Mouse (Mus musculus): Measurements from ENCODE around the gene Gm20388. TPM values are rescaled to one million over a fixed set of nuclear protein-coding genes. Genes with fewer than 3 reads are reported as not detected.

Gene Gm20388
- polyA plus RNA-seq, 1 experiment from 2014 or later, result 8.3 TPM

- no peaks in the 10 kb centered on the region for H3K4me1 ChIP-seq (replicated peaks; ENCODE audit: control insufficient read depth, insufficient read depth, low read length)
- no peak overlapping the region for H3K4me2 ChIP-seq (ENCODE audit: low read length)
- no peak overlapping the region for H3K27ac ChIP-seq (ENCODE audit: low read depth)
- H3K27me3 ChIP-seq (replicated peaks; ENCODE audit: control insufficient read depth, insufficient read depth, low read length), result 0 out of 2 replicates have a peak, but pooled peaks cover 5% of the 10 kb centered on the region
- H3K9ac ChIP-seq (ENCODE audit: low read length), result no peak overlapping the region
- H3K9me3 ChIP-seq (ENCODE audit: control insufficient read depth, low read length), result no peaks in the 10 kb centered on the region
- ATAC-seq (replicated peaks; ENCODE audit: low FRiP score, low TSS enrichment, low read depth) (no peak), DNase-seq (ENCODE audit: low spot score) (no peak)
- H3K4me3 ChIP-seq (ENCODE audit: low read depth, low read length), result no peak overlapping the region
- H3K36me3 ChIP-seq (ENCODE audit: control insufficient read depth, insufficient read depth, low read length), result no peaks in the 10 kb centered on the region
- WGBS, result 61% methylated on average over 5 of the region's 5 CpGs
Observed at GRCm38 (mm10) chr8:122252366-122252765, 2341.7 kb downstream of the Gm20388 start.

- WGBS, result 63% methylated on average over 2 of the region's 2 CpGs
- Histone ChIP-seq H3K27ac (ENCODE audit: low read depth) (no peak overlapping the region), H3K4me3 (ENCODE audit: low read depth, low read length) (no peak overlapping the region), H3K27me3 (replicated peaks; ENCODE audit: control insufficient read depth, insufficient read depth, low read length) (peaks cover 8% of the 10 kb centered on the region; the same call in 1 of the 2 replicates), H3K36me3 (ENCODE audit: control insufficient read depth, insufficient read depth, low read length) (no peaks in the 10 kb centered on the region), H3K9ac (ENCODE audit: low read length) (no peak overlapping the region), H3K9me3 (ENCODE audit: control insufficient read depth, low read length) (no peaks in the 10 kb centered on the region), H3K4me1 (replicated peaks; ENCODE audit: control insufficient read depth, insufficient read depth, low read length) (no peaks in the 10 kb centered on the region), H3K4me2 (ENCODE audit: low read length) (no peak overlapping the region)
- DNase-seq (ENCODE audit: low spot score) (peak; percentile 94), ATAC-seq (replicated peaks; ENCODE audit: low FRiP score, low TSS enrichment, low read depth) (peak; percentile 18; the same call in 1 of the 2 replicates)
Observed at GRCm38 (mm10) chr8:122259351-122259750, 2348.7 kb downstream of the Gm20388 start.

- H3K4me1 ChIP-seq (replicated peaks; ENCODE audit: control insufficient read depth, insufficient read depth, low read length), result no peaks in the 10 kb centered on the region
- H3K4me3 ChIP-seq (ENCODE audit: low read depth, low read length), result no peak overlapping the region
- no peak overlapping the region for H3K9ac ChIP-seq (ENCODE audit: low read length)
- ATAC-seq (replicated peaks; ENCODE audit: low FRiP score, low TSS enrichment, low read depth) (no peak), DNase-seq (ENCODE audit: low spot score) (no peak)
- no peaks in the 10 kb centered on the region for H3K36me3 ChIP-seq (ENCODE audit: control insufficient read depth, insufficient read depth, low read length)
- peaks cover 3% of the 10 kb centered on the region; the same call in 1 of the 2 replicates for H3K27me3 ChIP-seq (replicated peaks; ENCODE audit: control insufficient read depth, insufficient read depth, low read length)
- WGBS, result 63% methylated on average over 9 of the region's 9 CpGs
- H3K27ac ChIP-seq (ENCODE audit: low read depth), result no peak overlapping the region
- H3K9me3 ChIP-seq (ENCODE audit: control insufficient read depth, low read length), result no peaks in the 10 kb centered on the region
- no peak overlapping the region for H3K4me2 ChIP-seq (ENCODE audit: low read length)
Observed at GRCm38 (mm10) chr8:122260755-122261154, 2350.1 kb downstream of the Gm20388 start.

GRCm38 (mm10) chr8:122262835-122263234 lies 2352.2 kb downstream of the Gm20388 start:
- Histone ChIP-seq H3K36me3 (ENCODE audit: control insufficient read depth, insufficient read depth, low read length) (no peaks in the 10 kb centered on the region), H3K27ac (ENCODE audit: low read depth) (no peak overlapping the region), H3K27me3 (replicated peaks; ENCODE audit: control insufficient read depth, insufficient read depth, low read length) (peaks cover 3% of the 10 kb centered on the region; the same call in 1 of the 2 replicates), H3K4me3 (ENCODE audit: low read depth, low read length) (no peak overlapping the region), H3K9me3 (ENCODE audit: control insufficient read depth, low read length) (no peaks in the 10 kb centered on the region), H3K4me2 (ENCODE audit: low read length) (no peak overlapping the region), H3K4me1 (replicated peaks; ENCODE audit: control insufficient read depth, insufficient read depth, low read length) (no peaks in the 10 kb centered on the region), H3K9ac (ENCODE audit: low read length) (no peak overlapping the region)
- no peak for DNase-seq (ENCODE audit: low spot score)
- ATAC-seq (replicated peaks; ENCODE audit: low FRiP score, low TSS enrichment, low read depth), result no peak
- 62% methylated on average over 16 of the region's 16 CpGs for WGBS

- Histone ChIP-seq H3K4me3 (ENCODE audit: low read depth, low read length) (no peak overlapping the region), H3K9me3 (ENCODE audit: control insufficient read depth, low read length) (no peaks in the 10 kb centered on the region), H3K27ac (ENCODE audit: low read depth) (no peak overlapping the region), H3K9ac (ENCODE audit: low read length) (no peak overlapping the region), H3K4me1 (replicated peaks; ENCODE audit: control insufficient read depth, insufficient read depth, low read length) (peaks cover 5% of the 10 kb centered on the region; the same call in 1 of the 2 replicates), H3K27me3 (replicated peaks; ENCODE audit: control insufficient read depth, insufficient read depth, low read length) (peaks cover 3% of the 10 kb centered on the region; the same call in 1 of the 2 replicates), H3K4me2 (ENCODE audit: low read length) (no peak overlapping the region), H3K36me3 (ENCODE audit: control insufficient read depth, insufficient read depth, low read length) (no peaks in the 10 kb centered on the region)
- WGBS, result 44% methylated on average over 9 of the region's 9 CpGs
- DNase-seq (ENCODE audit: low spot score), result no peak
- no peak for ATAC-seq (replicated peaks; ENCODE audit: low FRiP score, low TSS enrichment, low read depth)
Observed at GRCm38 (mm10) chr8:122264243-122264642, 2353.6 kb downstream of the Gm20388 start.

GRCm38 (mm10) chr8:122265522-122265921 lies 2354.9 kb downstream of the Gm20388 start:
- Histone ChIP-seq H3K4me1 (replicated peaks; ENCODE audit: control insufficient read depth, insufficient read depth, low read length) (peaks cover 6% of the 10 kb centered on the region; the same call in 1 of the 2 replicates), H3K27ac (ENCODE audit: low read depth) (no peak overlapping the region), H3K27me3 (replicated peaks; ENCODE audit: control insufficient read depth, insufficient read depth, low read length) (peaks cover 11% of the 10 kb centered on the region; the same call in 1 of the 2 replicates), H3K9ac (ENCODE audit: low read length) (no peak overlapping the region), H3K9me3 (ENCODE audit: control insufficient read depth, low read length) (no peaks in the 10 kb centered on the region), H3K4me2 (ENCODE audit: low read length) (no peak overlapping the region), H3K36me3 (ENCODE audit: control insufficient read depth, insufficient read depth, low read length) (no peaks in the 10 kb centered on the region), H3K4me3 (ENCODE audit: low read depth, low read length) (no peak overlapping the region)
- DNase-seq (ENCODE audit: low spot score) (no peak), ATAC-seq (replicated peaks; ENCODE audit: low FRiP score, low TSS enrichment, low read depth) (no peak)
- WGBS, result 78% methylated on average over 8 of the region's 8 CpGs

GRCm38 (mm10) chr8:122266867-122267266 lies 2356.2 kb downstream of the Gm20388 start:
- ATAC-seq (replicated peaks; ENCODE audit: low FRiP score, low TSS enrichment, low read depth) (no peak), DNase-seq (ENCODE audit: low spot score) (no peak)
- H3K27me3 ChIP-seq (replicated peaks; ENCODE audit: control insufficient read depth, insufficient read depth, low read length), result peaks cover 12% of the 10 kb centered on the region; the same call in 1 of the 2 replicates
- 75% methylated on average over 13 of the region's 13 CpGs for WGBS
- H3K9ac ChIP-seq (ENCODE audit: low read length), result no peak overlapping the region
- no peak overlapping the region for H3K4me2 ChIP-seq (ENCODE audit: low read length)
- H3K4me3 ChIP-seq (ENCODE audit: low read depth, low read length), result no peak overlapping the region
- no peaks in the 10 kb centered on the region for H3K36me3 ChIP-seq (ENCODE audit: control insufficient read depth, insufficient read depth, low read length)
- peaks cover 6% of the 10 kb centered on the region; the same call in 1 of the 2 replicates for H3K4me1 ChIP-seq (replicated peaks; ENCODE audit: control insufficient read depth, insufficient read depth, low read length)
- no peaks in the 10 kb centered on the region for H3K9me3 ChIP-seq (ENCODE audit: control insufficient read depth, low read length)
- no peak overlapping the region for H3K27ac ChIP-seq (ENCODE audit: low read depth)

GRCm38 (mm10) chr8:122268861-122269260 lies 2358.2 kb downstream of the Gm20388 start:
- 61% methylated on average over 24 of the region's 24 CpGs for WGBS
- H3K9me3 ChIP-seq (ENCODE audit: control insufficient read depth, low read length), result no peaks in the 10 kb centered on the region
- DNase-seq (ENCODE audit: low spot score), result no peak
- H3K27me3 ChIP-seq (replicated peaks; ENCODE audit: control insufficient read depth, insufficient read depth, low read length), result peaks cover 8% of the 10 kb centered on the region; the same call in 1 of the 2 replicates
- peak overlapping the region; percentile 35 for H3K9ac ChIP-seq (ENCODE audit: low read length)
- no peak for ATAC-seq (replicated peaks; ENCODE audit: low FRiP score, low TSS enrichment, low read depth)
- H3K36me3 ChIP-seq (ENCODE audit: control insufficient read depth, insufficient read depth, low read length), result no peaks in the 10 kb centered on the region
- peaks cover 12% of the 10 kb centered on the region for H3K4me1 ChIP-seq (replicated peaks; ENCODE audit: control insufficient read depth, insufficient read depth, low read length)
- peak overlapping the region; percentile 28 for H3K4me3 ChIP-seq (ENCODE audit: low read depth, low read length)
- H3K4me2 ChIP-seq (ENCODE audit: low read length), result peak overlapping the region; percentile 66
- H3K27ac ChIP-seq (ENCODE audit: low read depth), result no peak overlapping the region

- Histone ChIP-seq H3K9me3 (ENCODE audit: control insufficient read depth, low read length) (no peaks in the 10 kb centered on the region), H3K36me3 (ENCODE audit: control insufficient read depth, insufficient read depth, low read length) (no peaks in the 10 kb centered on the region), H3K4me3 (ENCODE audit: low read depth, low read length) (peak overlapping the region; percentile 28), H3K27ac (ENCODE audit: low read depth) (no peak overlapping the region), H3K27me3 (replicated peaks; ENCODE audit: control insufficient read depth, insufficient read depth, low read length) (peaks cover 8% of the 10 kb centered on the region; the same call in 1 of the 2 replicates), H3K9ac (ENCODE audit: low read length) (peak overlapping the region; percentile 35), H3K4me2 (ENCODE audit: low read length) (peak overlapping the region; percentile 66), H3K4me1 (replicated peaks; ENCODE audit: control insufficient read depth, insufficient read depth, low read length) (peaks cover 12% of the 10 kb centered on the region)
- DNase-seq (ENCODE audit: low spot score) (peak; percentile 92), ATAC-seq (replicated peaks; ENCODE audit: low FRiP score, low TSS enrichment, low read depth) (peak; percentile 47)
- 6% methylated on average over 21 of the region's 21 CpGs for WGBS
Observed at GRCm38 (mm10) chr8:122269404-122269803, 2358.8 kb downstream of the Gm20388 start.
